Mouse (Mus musculus) heart, postnatal 0 days (tissue): ENCODE data around the gene Morn3.

Experiments
- CTCF ChIP-seq: IDR thresholded peaks from 2 replicates; pipeline ENCODE4 v1.5.1; 2016; ENCODE audit warnings: antibody characterized with exemption, control low read depth, low read depth
- EP300 ChIP-seq: IDR thresholded peaks from 2 replicates; pipeline ENCODE4 v1.6.1; 2016; ENCODE audit warnings: antibody characterized with exemption, low read depth

GRCm38 (mm10) chr5:123060706-123061401, 14.0 kb upstream of the Morn3 start:
- 0 out of 2 replicates have a peak, but pooled peaks have one; percentile 9 for TF ChIP-seq EP300
- TF ChIP-seq CTCF: no peak
